In genomic region chr10:120791438-120791837, GRCm38 (mm10) we compare ENCODE assay signal across 10 mouse cellular contexts.
"Had no signal": no experiment of that assay in that cellular context is flagged by ENCODE, and none has a peak within 500 bp of the region (broad histone marks: within the 10 kb centered on the region; RNA-seq: fewer than 3 reads in every experiment).

No protein-coding gene starts in this region.

- DNase-seq: kidney, adult 9 months; kidney, postnatal 36 days; layer of hippocampus, adult 9-11 months; layer of hippocampus, postnatal 36 days; lung, postnatal 14 days; retina, postnatal 1 day; right cerebral cortex, postnatal 4 days; spleen, adult 18-20 months; thymus, adult 18-20 months; thymus, postnatal 14 days had no signal
